Mouse (Mus musculus) MEL (cell line): ENCODE results near the gene Ppp6r2. TPM values are rescaled to one million over a fixed set of nuclear protein-coding genes. Genes with fewer than 3 reads are reported as not detected.

Source experiments
- DNase-seq: peaks from one replicate; pipeline ENCODE4 v3.0.0; 2011; ENCODE audit warnings: low read depth, low spot score
- H3K27ac ChIP-seq: 2 replicates; pipeline ENCODE4 v1.5.1; 2012; ENCODE audit warnings: low read depth, mild to moderate bottlenecking, control low read depth, low read length, moderate library complexity; ENCODE audit not compliant: control insufficient read depth
- H3K27me3 ChIP-seq, 2 experiments: fragments of 150-350 bp in 1 of 2; sonication (generic) in 1 of 2; 2 replicates each; pipeline ENCODE4 v1.6.1; 2012; ENCODE audit warnings: low read length in 2 of 2, mild to moderate bottlenecking in 2 of 2, improper control_type of control experiment in 1 of 2, moderate library complexity in 1 of 2; ENCODE audit not compliant: insufficient read depth in 2 of 2, control insufficient read depth in 1 of 2
- H3K36me3 ChIP-seq, 2 experiments: 2 replicates each; pipeline ENCODE4 v1.6.1; 2012 to 2014; ENCODE audit warnings: low read length in 2 of 2, improper control_type of control experiment in 1 of 2, inconsistent platforms in 1 of 2, mild to moderate bottlenecking in 1 of 2; ENCODE audit not compliant: insufficient read depth in 2 of 2, control insufficient read depth in 1 of 2
- H3K4me1 ChIP-seq, 2 experiments: fragments of 150-350 bp in 1 of 2; sonication (generic) in 1 of 2; 2 replicates each; pipeline ENCODE4 v1.6.1; 2012; ENCODE audit warnings: low read length in 2 of 2, improper control_type of control experiment in 1 of 2, mild to moderate bottlenecking in 1 of 2; ENCODE audit not compliant: insufficient read depth in 2 of 2, control insufficient read depth in 1 of 2
- H3K4me3 ChIP-seq, 2 experiments: fragments of 150-350 bp in 1 of 2; sonication (generic) in 1 of 2; 2 replicates each; pipeline ENCODE4 v1.5.1; 2012; ENCODE audit warnings: low read depth in 2 of 2, low read length in 2 of 2, mild to moderate bottlenecking in 2 of 2, moderate library complexity in 2 of 2, control low read depth in 1 of 2, improper control_type of control experiment in 1 of 2; ENCODE audit not compliant: control insufficient read depth in 1 of 2, insufficient read depth in 1 of 2
- H3K79me2 ChIP-seq: 2 replicates; pipeline ENCODE4 v1.6.1; 2012; ENCODE audit warnings: mild to moderate bottlenecking, low read length, moderate library complexity; ENCODE audit not compliant: control insufficient read depth, poor library complexity, insufficient read depth
- H3K9ac ChIP-seq: 2 replicates; pipeline ENCODE4 v1.6.1; 2012; ENCODE audit warnings: low read depth, mild to moderate bottlenecking, control low read depth, low read length, moderate library complexity; ENCODE audit not compliant: control insufficient read depth, poor library complexity, severe bottlenecking
- H3K9me3 ChIP-seq: fragments of 150-350 bp; sonication (generic); replicated peaks from 2 replicates; pipeline ENCODE4 v1.6.1; 2012; ENCODE audit warnings: mild to moderate bottlenecking, low read length, improper control_type of control experiment, moderate library complexity; ENCODE audit not compliant: insufficient read depth
- CHD1 ChIP-seq: IDR thresholded peaks from 2 replicates; pipeline ENCODE4 v1.6.1; 2012; ENCODE audit warnings: low read depth, mild to moderate bottlenecking, inconsistent platforms, low read length, improper control_type of control experiment
- CTCF ChIP-seq, 3 experiments: IDR thresholded peaks in 2 of 3; conservative IDR thresholded peaks in 1 of 3; 2 replicates each; pipeline ENCODE4 v1.5.1; 2011 to 2012; ENCODE audit warnings: low read length in 3 of 3, low read depth in 2 of 3, mild to moderate bottlenecking in 2 of 3, improper control_type of control experiment in 1 of 3, inconsistent platforms in 1 of 3, mixed read lengths in 1 of 3, moderate library complexity in 1 of 3; ENCODE audit not compliant: control insufficient read depth in 1 of 3, insufficient read depth in 1 of 3, poor library complexity in 1 of 3, severe bottlenecking in 1 of 3
- ELF1 ChIP-seq: IDR thresholded peaks from 2 replicates; pipeline ENCODE4 v1.6.1; 2014; ENCODE audit warnings: low read depth, mild to moderate bottlenecking, inconsistent platforms, low read length, improper control_type of control experiment, moderate library complexity
- GABPA ChIP-seq: IDR thresholded peaks from 2 replicates; pipeline ENCODE4 v1.6.1; 2012; ENCODE audit warnings: low read depth, mild to moderate bottlenecking, inconsistent platforms, low read length, improper control_type of control experiment, moderate library complexity
- MAFK ChIP-seq: IDR thresholded peaks from 2 replicates; pipeline ENCODE4 v1.6.1; 2011; ENCODE audit warnings: low read depth, mild to moderate bottlenecking, low read length, improper control_type of control experiment, borderline replicate concordance
- MAZ ChIP-seq: IDR thresholded peaks from 2 replicates; pipeline ENCODE4 v1.6.1; 2012; ENCODE audit warnings: low read depth, mild to moderate bottlenecking, inconsistent platforms, low read length, improper control_type of control experiment
- MEF2A ChIP-seq: IDR thresholded peaks from 2 replicates; pipeline ENCODE4 v1.6.1; 2014; ENCODE audit warnings: low read depth, mild to moderate bottlenecking, inconsistent platforms, low read length, improper control_type of control experiment; ENCODE audit not compliant: poor library complexity, insufficient replicate concordance, severe bottlenecking; ENCODE audit errors: extremely low read depth
- NELFE ChIP-seq: IDR thresholded peaks from 2 replicates; pipeline ENCODE4 v1.6.1; 2011; ENCODE audit warnings: low read depth, low read length, improper control_type of control experiment
- POLR2AphosphoS2 ChIP-seq: IDR thresholded peaks from 2 replicates; pipeline ENCODE4 v1.6.1; 2011; ENCODE audit warnings: low read length, improper control_type of control experiment
- POLR2AphosphoS5 ChIP-seq: IDR thresholded peaks from 2 replicates; pipeline ENCODE4 v1.6.1; 2012; ENCODE audit warnings: low read depth, borderline replicate concordance, mild to moderate bottlenecking, inconsistent platforms, low read length, moderate library complexity, mixed read lengths
- RCOR1 ChIP-seq: IDR thresholded peaks from 2 replicates; pipeline ENCODE4 v1.6.1; 2012; ENCODE audit warnings: low read depth, mild to moderate bottlenecking, inconsistent platforms, low read length, improper control_type of control experiment
- SMC3 ChIP-seq: IDR thresholded peaks from 2 replicates; pipeline ENCODE4 v1.6.1; 2011; ENCODE audit warnings: low read depth, low read length, improper control_type of control experiment
- TAL1 ChIP-seq: IDR thresholded peaks from 2 replicates; pipeline ENCODE4 v1.6.1; 2012; ENCODE audit warnings: mild to moderate bottlenecking, inconsistent platforms, low read length, moderate library complexity, mixed read lengths
- TCF12 ChIP-seq: IDR thresholded peaks from 2 replicates; pipeline ENCODE4 v1.6.1; 2014; ENCODE audit warnings: low read depth, mild to moderate bottlenecking, inconsistent platforms, low read length, improper control_type of control experiment, moderate library complexity
- UBTF ChIP-seq: IDR thresholded peaks from 2 replicates; pipeline ENCODE4 v1.6.1; 2012; ENCODE audit warnings: low read depth, mild to moderate bottlenecking, inconsistent platforms, low read length, improper control_type of control experiment, moderate library complexity, borderline replicate concordance; ENCODE audit not compliant: insufficient read depth
- USF2 ChIP-seq, 2 experiments: IDR thresholded peaks; 2 replicates each; pipeline ENCODE4 v1.6.1; 2011 to 2012; ENCODE audit warnings: improper control_type of control experiment in 2 of 2, low read length in 2 of 2, borderline replicate concordance in 1 of 2, inconsistent platforms in 1 of 2, low read depth in 1 of 2, mild to moderate bottlenecking in 1 of 2; ENCODE audit not compliant: insufficient read depth in 1 of 2
- ZC3H11A ChIP-seq: IDR thresholded peaks from 2 replicates; pipeline ENCODE4 v1.6.1; 2012; ENCODE audit warnings: low read depth, mild to moderate bottlenecking, inconsistent platforms, low read length, improper control_type of control experiment
- ZNF384 ChIP-seq: IDR thresholded peaks from 2 replicates; pipeline ENCODE4 v1.6.1; 2012; ENCODE audit warnings: low read depth, mild to moderate bottlenecking, inconsistent platforms, low read length, improper control_type of control experiment
- polyA plus RNA-seq, 2 experiments: library from polyadenylated mRNA; stranded (reverse) in 1 of 2; unstranded in 1 of 2; fragments of >175 nt in 1 of 2; fragments of >200 nt in 1 of 2; gene quantifications; 2 replicates each; pipeline versions ENCODE4 v1.2.1 to v1.2.4; 2012; ENCODE audit warnings: low replicate concordance in 2 of 2, low read depth in 1 of 2; ENCODE audit not compliant: insufficient read length in 2 of 2, insufficient read depth in 1 of 2, missing spikeins in 1 of 2
- total RNA-seq: library from RNA; depleted of rRNA; stranded (reverse); fragments of 300-350 nt; gene quantifications from 2 replicates; pipeline ENCODE4 v1.2.3, GENCODE M21; 2012

The Ppp6r2 gene
- total and polyA plus RNA-seq, 3 experiments = 15.5 to 23.2 TPM; not detected in 1

- Histone ChIP-seq H3K9ac (no peak overlapping the region), H3K27ac (no peak overlapping the region), H3K79me2 (no peaks in the 10 kb centered on the region), H3K27me3 (no peaks in the 10 kb centered on the region), H3K9me3 (no peaks in the 10 kb centered on the region), H3K4me1 (peaks cover 3 to 9% of the 10 kb centered on the region in 2 experiments; a peak in 3 of 4 replicates), H3K36me3 (peaks cover 0 to 7% of the 10 kb centered on the region in 2 experiments; a peak in 2 of 4 replicates), H3K4me3 (no peak overlapping the region)
- DNase-seq = no peak
- TF ChIP-seq MAZ (no peak), UBTF (no peak), POLR2AphosphoS5 (no peak), RCOR1 (no peak), MEF2A (no peak), ZNF384 (no peak), ZC3H11A (no peak), TAL1 (no peak), MAFK (no peak), CTCF (IDR thresholded peaks at IDR 0.05 in 2 of 3, conservative IDR thresholded peaks at IDR 0.05 in 1 of 3; ENCODE audit: control insufficient read depth in 1 of 3, insufficient read depth in 1 of 3, low read depth in 2 of 3, low read length in 3 of 3, poor library complexity in 1 of 3, severe bottlenecking in 1 of 3) (no peak), USF2 (IDR thresholded peaks at IDR 0.05; ENCODE audit: borderline replicate concordance in 1 of 2, insufficient read depth in 1 of 2, low read depth in 1 of 2, low read length in 2 of 2) (no peak), SMC3 (no peak), NELFE (no peak), GABPA (no peak), CHD1 (no peak), POLR2AphosphoS2 (no peak), ELF1 (no peak)
Measured at GRCm38 (mm10) chr15:89182328-89182741, 29.0 kb upstream of the Ppp6r2 start.

GRCm38 (mm10) chr15:89182842-89183241, 28.5 kb upstream of the Ppp6r2 start:
- no peak overlapping the region for H3K4me3 ChIP-seq
- no peak for TF ChIP-seq TCF12
- TF ChIP-seq MAZ = no peak
- no peak for TF ChIP-seq ZNF384
- TF ChIP-seq NELFE = no peak
- no peaks in the 10 kb centered on the region for H3K9me3 ChIP-seq
- H3K27ac ChIP-seq = no peak overlapping the region
- no peak for DNase-seq
- no peaks in the 10 kb centered on the region for H3K79me2 ChIP-seq
- H3K4me1 ChIP-seq = peaks cover 0 to 4% of the 10 kb centered on the region in 2 experiments; a peak in 2 of 4 replicates
- H3K36me3 ChIP-seq = peaks cover 0 to 2% of the 10 kb centered on the region in 2 experiments; a peak in 1 of 4 replicates
- H3K27me3 ChIP-seq = no peaks in the 10 kb centered on the region
- H3K9ac ChIP-seq = no peak overlapping the region
